Mouse (Mus musculus) neural tube, embryonic 12.5 days (tissue): ENCODE results near the gene Cdc25b. TPM values are rescaled to one million over a fixed set of nuclear protein-coding genes. Genes with fewer than 3 reads are reported as not detected.

Experiments used
- ATAC-seq: fragments of 200-750 bp; cut with Nextera tagmentation; 2 replicates; pipeline ENCODE4 v1.8.0; 2017; ENCODE audit warnings: low read depth, mild to moderate bottlenecking, moderate TSS enrichment, moderate library complexity; ENCODE audit not compliant: low FRiP score
- H3K27ac ChIP-seq: fragments of 300-500 bp; sonication (generic); 2 replicates; pipeline ENCODE4 v1.5.1; 2016
- H3K27me3 ChIP-seq: fragments of 300-500 bp; sonication (generic); replicated peaks from 2 replicates; pipeline ENCODE4 v1.6.1; 2016; ENCODE audit warnings: mild to moderate bottlenecking
- H3K36me3 ChIP-seq: fragments of 300-500 bp; sonication (generic); 2 replicates; pipeline ENCODE4 v1.6.1; 2016; ENCODE audit warnings: mild to moderate bottlenecking
- H3K4me1 ChIP-seq: fragments of 300-500 bp; sonication (generic); 2 replicates; pipeline ENCODE4 v1.6.1; 2016
- H3K4me2 ChIP-seq: fragments of 300-500 bp; sonication (generic); replicated peaks from 2 replicates; pipeline ENCODE4 v1.6.1; 2016; ENCODE audit warnings: mild to moderate bottlenecking
- H3K4me3 ChIP-seq: fragments of 300-500 bp; sonication (generic); 2 replicates; pipeline ENCODE4 v1.5.1; 2016
- H3K9ac ChIP-seq: fragments of 300-500 bp; sonication (generic); 2 replicates; pipeline ENCODE4 v1.6.1; 2016; ENCODE audit warnings: mild to moderate bottlenecking
- H3K9me3 ChIP-seq: fragments of 300-500 bp; sonication (generic); 2 replicates; pipeline ENCODE4 v1.6.1; 2016; ENCODE audit warnings: mild to moderate bottlenecking
- WGBS: fragments of 180-500 bp; shearing (Covaris S2); methylation state at CpG from one replicate; pipeline ENCODE4 v1.1.7; 2016; 5-methylcytosine and 5-hydroxymethylcytosine counted together
- polyA plus RNA-seq: library from polyadenylated mRNA; unstranded; fragments of >200 nt; fragmentation: Nextera tagmentation; extraction: Ambion mirVana; gene quantifications from 2 replicates; pipeline ENCODE4 v1.2.1, GENCODE M21; 2016

Cdc25b gene
- polyA plus RNA-seq, 1 experiment from 2014 or later: 99.5 TPM

GRCm38 (mm10) chr2:131179246-131179886, 7.4 kb upstream of the Cdc25b start:
- H3K4me3 ChIP-seq: peak overlapping the region; percentile 89
- under 1% methylated on average over 67 of the region's 67 CpGs for WGBS
- H3K27ac ChIP-seq: peak overlapping the region; percentile 80
- H3K4me1 ChIP-seq: peaks cover 44% of the 10 kb centered on the region
- H3K9me3 ChIP-seq: no peaks in the 10 kb centered on the region
- ATAC-seq: peak; percentile 67
- H3K9ac ChIP-seq: peak overlapping the region; percentile 94
- peak overlapping the region; percentile 95 for H3K4me2 ChIP-seq
- no peaks in the 10 kb centered on the region for H3K27me3 ChIP-seq
- peaks cover 11% of the 10 kb centered on the region; the same call in 1 of the 2 replicates for H3K36me3 ChIP-seq

GRCm38 (mm10) chr2:131179990-131180587, 6.7 kb upstream of the Cdc25b start, which contains the start of gene Cenpb:
Gene Cenpb, minus strand, starts transcription at chr2:131180067.
- Histone ChIP-seq H3K36me3 (peaks cover 11% of the 10 kb centered on the region; the same call in 1 of the 2 replicates), H3K9ac (peak within 1 kb of the TSS; percentile 94), H3K4me2 (peak within 1 kb of the TSS; percentile 95), H3K27ac (peak within 1 kb of the TSS; percentile 80), H3K4me3 (peak within 1 kb of the TSS; percentile 89), H3K9me3 (no peaks in the 10 kb centered on the region), H3K4me1 (peaks cover 42% of the 10 kb centered on the region), H3K27me3 (no peaks in the 10 kb centered on the region)
- WGBS: 3% methylated on average over 42 of the region's 57 CpGs
- peak; percentile 78 for ATAC-seq

GRCm38 (mm10) chr2:131186343-131186742, 406 bp upstream of the Cdc25b start:
- no peak overlapping the region for H3K27ac ChIP-seq
- no peak; the same call in 1 of the 2 replicates for ATAC-seq
- no peaks in the 10 kb centered on the region for H3K9me3 ChIP-seq
- peak overlapping the region; percentile 75 for H3K9ac ChIP-seq
- no peaks in the 10 kb centered on the region for H3K27me3 ChIP-seq
- no peaks in the 10 kb centered on the region for H3K36me3 ChIP-seq
- H3K4me2 ChIP-seq: peak overlapping the region; percentile 80
- peaks cover 47% of the 10 kb centered on the region for H3K4me1 ChIP-seq
- WGBS: under 1% methylated on average over 14 of the region's 14 CpGs
- peak overlapping the region; percentile 71 for H3K4me3 ChIP-seq

- Histone ChIP-seq H3K36me3 (peaks cover 2% of the 10 kb centered on the region), H3K4me1 (peaks cover 50% of the 10 kb centered on the region)
- WGBS: 23% methylated on average over 3 of the region's 3 CpGs
Observed at GRCm38 (mm10) chr2:131187602-131187922, 813 bp downstream of the Cdc25b start.

GRCm38 (mm10) chr2:131188311-131188710, 1.6 kb downstream of the Cdc25b start:
- 0 out of 2 replicates have a peak overlapping the region, but pooled peaks have one; percentile 75 for H3K9ac ChIP-seq
- peaks cover 10% of the 10 kb centered on the region for H3K36me3 ChIP-seq
- peak overlapping the region; percentile 80 for H3K4me2 ChIP-seq
- H3K27me3 ChIP-seq: no peaks in the 10 kb centered on the region
- H3K4me1 ChIP-seq: peaks cover 50% of the 10 kb centered on the region
- 94% methylated on average over 5 of the region's 5 CpGs for WGBS
- no peak for ATAC-seq
- H3K9me3 ChIP-seq: no peaks in the 10 kb centered on the region
- no peak overlapping the region for H3K27ac ChIP-seq
- H3K4me3 ChIP-seq: peak overlapping the region; percentile 71

More at GRCm38 (mm10) chr2:131187602-131187922, 813 bp downstream of the Cdc25b start:
- Histone ChIP-seq H3K4me2 (peak overlapping the region; percentile 80), H3K9ac (peak overlapping the region; percentile 75), H3K4me3 (peak overlapping the region; percentile 71), H3K27me3 (no peaks in the 10 kb centered on the region), H3K27ac (no peak overlapping the region), H3K9me3 (no peaks in the 10 kb centered on the region)
- no peak for ATAC-seq

GRCm38 (mm10) chr2:131189521-131190309, 3.0 kb downstream of the Cdc25b start:
- Histone ChIP-seq H3K27me3 (no peaks in the 10 kb centered on the region), H3K4me3 (no peak overlapping the region), H3K36me3 (peaks cover 24% of the 10 kb centered on the region), H3K9me3 (no peaks in the 10 kb centered on the region), H3K4me1 (peaks cover 50% of the 10 kb centered on the region), H3K27ac (peak overlapping the region; percentile 70; the same call in 1 of the 2 replicates), H3K9ac (0 out of 2 replicates have a peak overlapping the region, but pooled peaks have one; percentile 17), H3K4me2 (peak overlapping the region; percentile 80)
- WGBS: 54% methylated on average over 5 of the region's 5 CpGs
- ATAC-seq: no peak

- peaks cover 50% of the 10 kb centered on the region for H3K4me1 ChIP-seq
- H3K4me3 ChIP-seq: no peak overlapping the region
- ATAC-seq: peak; percentile 81
- peaks cover 29% of the 10 kb centered on the region for H3K36me3 ChIP-seq
- 0 out of 2 replicates have a peak overlapping the region, but pooled peaks have one; percentile 8 for H3K9ac ChIP-seq
- H3K9me3 ChIP-seq: no peaks in the 10 kb centered on the region
- no peaks in the 10 kb centered on the region for H3K27me3 ChIP-seq
- H3K27ac ChIP-seq: peak overlapping the region; percentile 70
- WGBS: 9% methylated on average over 10 of the region's 10 CpGs
- H3K4me2 ChIP-seq: peak overlapping the region; percentile 80
Observed at GRCm38 (mm10) chr2:131190344-131191004, 3.7 kb downstream of the Cdc25b start.

- no peak for ATAC-seq
- WGBS: 71% methylated on average over 7 of the region's 7 CpGs
Observed at GRCm38 (mm10) chr2:131191005-131191390, 4.2 kb downstream of the Cdc25b start.

GRCm38 (mm10) chr2:131196606-131197316, 10.0 kb downstream of the Cdc25b start:
- no peak for ATAC-seq
- Histone ChIP-seq H3K27ac (no peak overlapping the region), H3K4me3 (no peak overlapping the region), H3K9me3 (no peaks in the 10 kb centered on the region), H3K4me1 (no peaks in the 10 kb centered on the region), H3K9ac (0 out of 2 replicates have a peak overlapping the region, but pooled peaks have one; percentile 5), H3K36me3 (peaks cover 56% of the 10 kb centered on the region), H3K27me3 (no peaks in the 10 kb centered on the region), H3K4me2 (no peak overlapping the region)
- WGBS: 89% methylated on average over 16 of the region's 16 CpGs

More at GRCm38 (mm10) chr2:131191005-131191390, 4.2 kb downstream of the Cdc25b start:
- H3K9ac ChIP-seq: 0 out of 2 replicates have a peak overlapping the region, but pooled peaks have one; percentile 8
- no peak overlapping the region for H3K4me3 ChIP-seq
- H3K27ac ChIP-seq: peak overlapping the region; percentile 70
- H3K4me2 ChIP-seq: peak overlapping the region; percentile 80
- H3K4me1 ChIP-seq: peaks cover 48% of the 10 kb centered on the region
- no peaks in the 10 kb centered on the region for H3K9me3 ChIP-seq
- H3K36me3 ChIP-seq: peaks cover 29% of the 10 kb centered on the region
- H3K27me3 ChIP-seq: no peaks in the 10 kb centered on the region

GRCm38 (mm10) chr2:131200710-131201109, 14.0 kb downstream of the Cdc25b start:
- Histone ChIP-seq H3K36me3 (peaks cover 27% of the 10 kb centered on the region), H3K4me1 (no peaks in the 10 kb centered on the region), H3K4me2 (no peak overlapping the region), H3K9me3 (no peaks in the 10 kb centered on the region), H3K27me3 (no peaks in the 10 kb centered on the region), H3K4me3 (no peak overlapping the region), H3K27ac (no peak overlapping the region), H3K9ac (no peak overlapping the region)
- no peak for ATAC-seq
- WGBS: 91% methylated on average over 2 of the region's 2 CpGs

- WGBS: 88% methylated on average over 3 of the region's 3 CpGs
- H3K4me3 ChIP-seq: no peak overlapping the region
- H3K9me3 ChIP-seq: no peaks in the 10 kb centered on the region
- H3K9ac ChIP-seq: no peak overlapping the region
- no peaks in the 10 kb centered on the region for H3K4me1 ChIP-seq
- H3K36me3 ChIP-seq: peaks cover 27% of the 10 kb centered on the region
- H3K27me3 ChIP-seq: no peaks in the 10 kb centered on the region
- no peak overlapping the region for H3K27ac ChIP-seq
- H3K4me2 ChIP-seq: no peak overlapping the region
- ATAC-seq: no peak
Observed at GRCm38 (mm10) chr2:131201262-131201661, 14.5 kb downstream of the Cdc25b start.
